ENCODE assay signal across 9 mouse cellular contexts in the genomic region with DNA sequence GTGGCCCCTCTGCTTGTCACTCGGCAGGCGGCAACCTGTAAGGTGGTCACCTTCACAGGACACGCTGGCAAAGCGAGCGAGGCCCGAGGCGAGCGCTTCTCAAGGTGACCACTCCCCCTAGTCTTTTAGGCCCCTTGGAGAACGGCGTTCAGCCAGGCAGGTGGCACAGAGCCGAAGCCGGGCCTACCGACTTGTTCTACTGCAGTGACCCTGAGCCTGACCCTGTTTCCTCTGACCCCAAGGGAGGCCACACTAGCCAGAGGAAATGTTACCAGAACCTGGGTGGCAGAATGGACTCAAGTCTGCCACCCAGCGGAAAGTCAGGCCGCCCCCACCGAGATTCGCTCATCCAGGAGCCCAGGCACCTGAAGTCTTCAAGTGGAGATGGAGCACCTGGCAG.
DNase-seq lines count a peak whose midpoint lies in the region; ATAC-seq and TF ChIP-seq lines count a peak whose summit lies in the region.
"Had no signal": no experiment of that assay in that cellular context is flagged by ENCODE, and none has a peak within 500 bp of the region (broad histone marks: within the 10 kb centered on the region; RNA-seq: fewer than 3 reads in every experiment).

No protein-coding gene starts in this region.

- 3% methylated on average over 17 of the region's 17 CpGs for WGBS in heart, embryonic 11.5 days (ENCODE audit: insufficient replicate concordance)
- 7% methylated on average over 17 of the region's 17 CpGs for WGBS in embryonic facial prominence, embryonic 15.5 days
- WGBS in hindbrain, embryonic 14.5 days, result 8% methylated on average over 17 of the region's 17 CpGs
- WGBS in limb, embryonic 15.5 days, result 6% methylated on average over 17 of the region's 17 CpGs
- WGBS in olfactory bulb, adult 2 months, result 26% methylated on average over 17 of the region's 17 CpGs

- DNase-seq in heart, adult 8-10 months (ENCODE audit: low spot score), result no peak
- peak; percentile 52 for DNase-seq in ZHBTc4 (ENCODE audit: low read depth, low spot score)
- DNase-seq in hindbrain, embryonic 14.5 days (ENCODE audit: low spot score), result no peak
- no peak for DNase-seq in layer of hippocampus, postnatal 14 days (ENCODE audit: low spot score in 2 of 2)

- ATAC-seq in heart, embryonic 11.5 days (replicated peaks; ENCODE audit: insufficient number of reproducible peaks, low FRiP score, low TSS enrichment), result no peak
- ATAC-seq in embryonic facial prominence, embryonic 15.5 days (ENCODE audit: insufficient number of reproducible peaks, low FRiP score, low TSS enrichment, low read depth), result no peak
- ATAC-seq in hindbrain, embryonic 14.5 days (ENCODE audit: low FRiP score), result no peak
- ATAC-seq in limb, embryonic 15.5 days (ENCODE audit: insufficient number of reproducible peaks, low FRiP score, low TSS enrichment, low read depth), result no peak
- ATAC-seq: Patski had no signal

- H3K9ac ChIP-seq in heart, embryonic 11.5 days (ENCODE audit: low read depth, low read length), result peak overlapping the region; percentile 22; the same call in 1 of the 2 replicates
- no peak overlapping the region for H3K9ac ChIP-seq in embryonic facial prominence, embryonic 15.5 days
- H3K9ac ChIP-seq in hindbrain, embryonic 14.5 days, result no peak overlapping the region
- H3K9ac ChIP-seq in limb, embryonic 15.5 days, result no peak overlapping the region

- H3K4me2 ChIP-seq in heart, embryonic 11.5 days, result peak overlapping the region; percentile 66
- peak overlapping the region; percentile 47 for H3K4me2 ChIP-seq in embryonic facial prominence, embryonic 15.5 days (replicated peaks)
- peak overlapping the region; percentile 18; the same call in 1 of the 2 replicates for H3K4me2 ChIP-seq in hindbrain, embryonic 14.5 days (replicated peaks)
- peak overlapping the region; percentile 36 for H3K4me2 ChIP-seq in limb, embryonic 15.5 days

- 0 out of 2 replicates have a peak, but pooled peaks cover 2% of the 10 kb centered on the region for H3K4me1 ChIP-seq in heart, embryonic 11.5 days (ENCODE audit: control insufficient read depth, insufficient read depth, low read length)
- peaks cover 17% of the 10 kb centered on the region for H3K4me1 ChIP-seq in embryonic facial prominence, embryonic 15.5 days
- peaks cover 42% of the 10 kb centered on the region for H3K4me1 ChIP-seq in hindbrain, embryonic 14.5 days (replicated peaks; ENCODE audit: control insufficient read depth, insufficient read depth, low read length)
- H3K4me1 ChIP-seq in limb, embryonic 15.5 days, result peaks cover 16% of the 10 kb centered on the region
- H3K4me1 ChIP-seq in olfactory bulb, adult 2 months (ENCODE audit: control insufficient read depth, insufficient read depth, low read length), result 0 out of 2 replicates have a peak, but pooled peaks cover 11% of the 10 kb centered on the region

- H3K27me3 ChIP-seq in heart, embryonic 11.5 days (ENCODE audit: control insufficient read depth, insufficient read depth, low read length), result peaks cover 17% of the 10 kb centered on the region
- peaks cover 20% of the 10 kb centered on the region for H3K27me3 ChIP-seq in embryonic facial prominence, embryonic 15.5 days
- H3K27me3 ChIP-seq in hindbrain, embryonic 14.5 days (ENCODE audit: control insufficient read depth, insufficient read depth, low read length), result no peaks in the 10 kb centered on the region; the same call in 1 of the 2 replicates
- peaks cover 37% of the 10 kb centered on the region for H3K27me3 ChIP-seq in limb, embryonic 15.5 days
- H3K27me3 ChIP-seq: Patski had no signal

- H3K36me3 ChIP-seq in heart, embryonic 11.5 days (ENCODE audit: control insufficient read depth, insufficient read depth, low read length), result no peaks in the 10 kb centered on the region
- H3K36me3 ChIP-seq in embryonic facial prominence, embryonic 15.5 days, result no peaks in the 10 kb centered on the region
- no peaks in the 10 kb centered on the region for H3K36me3 ChIP-seq in hindbrain, embryonic 14.5 days (replicated peaks; ENCODE audit: control insufficient read depth, insufficient read depth)
- H3K36me3 ChIP-seq in limb, embryonic 15.5 days, result no peaks in the 10 kb centered on the region

- TF ChIP-seq POLR2A in olfactory bulb, adult 2 months (IDR thresholded peaks at IDR 0.05; ENCODE audit: insufficient read depth, low read depth, low read length), result no peak

- 0 out of 2 replicates have a peak, but pooled peaks have one; percentile 32 for TF ChIP-seq CTCF in olfactory bulb, adult 2 months (IDR thresholded peaks at IDR 0.05; ENCODE audit: insufficient read depth, low read depth, low read length)

- H3K4me3 ChIP-seq in heart, embryonic 11.5 days (ENCODE audit: low read depth, low read length), result peak overlapping the region; percentile 34
- peak overlapping the region; percentile 17; the same call in 1 of the 2 replicates for H3K4me3 ChIP-seq in embryonic facial prominence, embryonic 15.5 days (replicated peaks)
- H3K4me3 ChIP-seq in hindbrain, embryonic 14.5 days (replicated peaks; ENCODE audit: low read length), result no peak overlapping the region
- peak overlapping the region; percentile 21 for H3K4me3 ChIP-seq in limb, embryonic 15.5 days
- H3K4me3 ChIP-seq in olfactory bulb, adult 2 months (ENCODE audit: insufficient read depth, low read depth, low read length), result no peak overlapping the region

- no peaks in the 10 kb centered on the region for H3K9me3 ChIP-seq in heart, embryonic 11.5 days (replicated peaks; ENCODE audit: control insufficient read depth, low read length)
- H3K9me3 ChIP-seq in embryonic facial prominence, embryonic 15.5 days (replicated peaks), result no peaks in the 10 kb centered on the region
- no peaks in the 10 kb centered on the region for H3K9me3 ChIP-seq in hindbrain, embryonic 14.5 days (ENCODE audit: control insufficient read depth, low read length)
- H3K9me3 ChIP-seq in limb, embryonic 15.5 days, result no peaks in the 10 kb centered on the region

- H3K27ac ChIP-seq in heart, embryonic 11.5 days (ENCODE audit: low read depth, low read length), result no peak overlapping the region
- H3K27ac ChIP-seq in embryonic facial prominence, embryonic 15.5 days (replicated peaks), result no peak overlapping the region
- peak overlapping the region; percentile 47 for H3K27ac ChIP-seq in hindbrain, embryonic 14.5 days
- H3K27ac ChIP-seq in limb, embryonic 15.5 days, result no peak overlapping the region
- H3K27ac ChIP-seq in olfactory bulb, adult 2 months (ENCODE audit: insufficient read depth, low read depth, low read length), result no peak overlapping the region

Comparison
In these comparisons a context has a peak if more than half of its experiments do, and no peak if none do; other contexts are left out.
1. H3K4me3 ChIP-seq: peak in heart, embryonic 11.5 days (single experiment), embryonic facial prominence, embryonic 15.5 days (single experiment) and limb, embryonic 15.5 days (single experiment); none in hindbrain, embryonic 14.5 days (single experiment) and olfactory bulb, adult 2 months (single experiment).
2. Peak in every context shown above with its lines, with median percentiles within 50 percentile points of each other: H3K4me2 ChIP-seq.